ENCODE assay signal across 8 mouse cellular contexts in genomic region chr6:145338571-145339294, GRCm38 (mm10).
DNase-seq lines count a peak whose midpoint lies in the region; ATAC-seq and TF ChIP-seq lines count a peak whose summit lies in the region.
"Had no signal": no experiment of that assay in that cellular context is flagged by ENCODE, and none has a peak within 500 bp of the region (broad histone marks: within the 10 kb centered on the region; RNA-seq: fewer than 3 reads in every experiment).

No protein-coding gene starts in this region.

- ATAC-seq in lung, embryonic 15.5 days (ENCODE audit: borderline replicate concordance, extremely low read depth, low FRiP score, low TSS enrichment) = no peak

- no peak overlapping the region for H3K9ac ChIP-seq in lung, embryonic 15.5 days

- no peak overlapping the region for H3K4me3 ChIP-seq in kidney, adult 2 months (ENCODE audit: insufficient read depth, low read depth, low read length)
- H3K4me3 ChIP-seq in lung, embryonic 15.5 days = no peak overlapping the region

- H3K27me3 ChIP-seq in kidney, adult 2 months (replicated peaks; ENCODE audit: control insufficient read depth, insufficient read depth, low read length) = no peaks in the 10 kb centered on the region
- no peaks in the 10 kb centered on the region for H3K27me3 ChIP-seq in lung, embryonic 15.5 days

- TF ChIP-seq POLR2A in kidney, adult 2 months (IDR thresholded peaks at IDR 0.05; ENCODE audit: low read depth, low read length) = no peak

- no peak overlapping the region for H3K4me2 ChIP-seq in lung, embryonic 15.5 days

- no peaks in the 10 kb centered on the region for H3K36me3 ChIP-seq in kidney, adult 2 months (ENCODE audit: control insufficient read depth, insufficient read depth, low read length)
- no peaks in the 10 kb centered on the region for H3K36me3 ChIP-seq in lung, embryonic 15.5 days

- peaks cover 14% of the 10 kb centered on the region; the same call in 1 of the 2 replicates for H3K4me1 ChIP-seq in kidney, adult 2 months (ENCODE audit: control insufficient read depth, insufficient read depth, low read length)
- H3K4me1 ChIP-seq in lung, embryonic 15.5 days = peaks cover 31% of the 10 kb centered on the region

- peak overlapping the region; percentile 89 for H3K27ac ChIP-seq in kidney, adult 2 months (ENCODE audit: insufficient read depth, low read depth, low read length)
- H3K27ac ChIP-seq in lung, embryonic 15.5 days = peak overlapping the region; percentile 90

- WGBS in kidney, adult 2 months = 45% methylated on average over 12 of the region's 12 CpGs
- WGBS in lung, embryonic 15.5 days = 38% methylated on average over 12 of the region's 12 CpGs

- peak; percentile 44 for DNase-seq in retina, adult 2 months (ENCODE audit: low read depth, low spot score)
- no peak for DNase-seq in retina, embryonic 14.5 days (ENCODE audit: low spot score)
- peak; percentile 86 for DNase-seq in kidney, adult 2 months
- peak; percentile 87 for DNase-seq in yolk sac, embryonic 10.5 days (ENCODE audit: low spot score)
- no peak for DNase-seq in Muller cell, postnatal 12 days (ENCODE audit: inconsistent ontology term)
- no peak for DNase-seq in urinary bladder, postnatal 14 days (ENCODE audit: low spot score)
- DNase-seq: cerebellum, adult 2 months had no signal

- no peaks in the 10 kb centered on the region for H3K9me3 ChIP-seq in lung, embryonic 15.5 days

- no peak for TF ChIP-seq CTCF in kidney, adult 2 months (conservative IDR thresholded peaks at IDR 0.05; ENCODE audit: insufficient read depth, insufficient read length, low read depth, low read length)

Comparison
In these comparisons a context has a peak if more than half of its experiments do, and no peak if none do; other contexts are left out.
1. DNase-seq: peak in retina, adult 2 months (single experiment), kidney, adult 2 months (single experiment) and yolk sac, embryonic 10.5 days (single experiment); none in retina, embryonic 14.5 days (single experiment), Muller cell, postnatal 12 days (single experiment) and urinary bladder, postnatal 14 days (single experiment).